Mouse (Mus musculus) C2C12 (cell line): Measurements from ENCODE around the gene Mrpl34. TPM values are rescaled to one million over a fixed set of nuclear protein-coding genes. Genes with fewer than 3 reads are reported as not detected.

Experiments
- H3K27me3 ChIP-seq: one replicate; pipeline ENCODE4 v1.6.1; 2011; ENCODE audit not compliant: control insufficient read depth, insufficient read depth, insufficient read length
- H3K36me3 ChIP-seq: one replicate; pipeline ENCODE4 v1.6.1; 2011; ENCODE audit not compliant: control insufficient read depth, insufficient read depth
- H3K4me3 ChIP-seq: one replicate; pipeline ENCODE4 v1.5.1; 2011; ENCODE audit warnings: mild to moderate bottlenecking, control low read depth; ENCODE audit not compliant: poor library complexity, insufficient read depth, severe bottlenecking
- H3K79me2 ChIP-seq: one replicate; pipeline ENCODE4 v1.6.1; 2011; ENCODE audit not compliant: control insufficient read depth, insufficient read depth
- H3K79me3 ChIP-seq: one replicate; pipeline ENCODE4 v1.6.1; 2011; ENCODE audit warnings: low read depth, control low read depth
- H3ac ChIP-seq: one replicate; pipeline ENCODE3; 2011; ENCODE audit warnings: low read depth; ENCODE audit not compliant: control insufficient read depth, insufficient read length
- CEBPB ChIP-seq: IDR thresholded peaks from one replicate; pipeline ENCODE4 v1.6.1; 2011; ENCODE audit warnings: low read depth, mild to moderate bottlenecking, control low read depth, moderate library complexity
- CTCF ChIP-seq: IDR thresholded peaks from one replicate; pipeline ENCODE4 v1.5.1; 2011; ENCODE audit not compliant: control insufficient read depth, insufficient read depth, insufficient read length
- FOSL1 ChIP-seq: IDR thresholded peaks from one replicate; pipeline ENCODE4 v1.8.0; 2011; ENCODE audit warnings: mild to moderate bottlenecking, low read length; ENCODE audit not compliant: poor library complexity, insufficient read depth, severe bottlenecking
- MAX ChIP-seq: IDR thresholded peaks from one replicate; pipeline ENCODE4 v1.6.1; 2011; ENCODE audit warnings: mild to moderate bottlenecking, control low read depth
- MYOD1 ChIP-seq: IDR thresholded peaks from one replicate; pipeline ENCODE4 v1.6.1; 2011; ENCODE audit warnings: low read depth; ENCODE audit not compliant: control insufficient read depth, insufficient read length
- MYOG ChIP-seq: IDR thresholded peaks from one replicate; pipeline ENCODE4 v1.6.1; 2011; ENCODE audit not compliant: control insufficient read depth, insufficient read length; ENCODE audit errors: extremely low read depth
- USF1 ChIP-seq: IDR thresholded peaks from one replicate; pipeline ENCODE4 v1.6.1; 2011; ENCODE audit warnings: low read depth, mild to moderate bottlenecking, control low read depth, moderate library complexity
- polyA plus RNA-seq: library from polyadenylated mRNA; unstranded; fragments of >200 nt; fragmentation: generic; extraction: Trizol; gene quantifications from one replicate; pipeline ENCODE4 v1.2.1, GENCODE M21; 2012; ENCODE audit warnings: missing spikeins

The Mrpl34 gene
- polyA plus RNA-seq, 1 experiment, result 121 TPM

- H3K27me3 ChIP-seq, result no peaks in the 10 kb centered on the region
- TF ChIP-seq CEBPB, result no peak
- no peak for TF ChIP-seq MYOD1
- no peak for TF ChIP-seq MYOG
- TF ChIP-seq USF1, result no peak
- no peak for TF ChIP-seq FOSL1
- no peak for TF ChIP-seq CTCF
- TF ChIP-seq MAX, result no peak
- H3K79me3 ChIP-seq, result peaks cover 19% of the 10 kb centered on the region
- H3ac ChIP-seq, result no peak overlapping the region
- H3K36me3 ChIP-seq, result peaks cover 10% of the 10 kb centered on the region
- peaks cover 51% of the 10 kb centered on the region for H3K79me2 ChIP-seq
- H3K4me3 ChIP-seq, result no peak overlapping the region
These were observed 974 bp downstream of the Mrpl34 start for GRCm38 (mm10) chr8:71465733-71466132.

- H3K4me3 ChIP-seq, result no peak overlapping the region
- H3ac ChIP-seq, result no peak overlapping the region
- H3K36me3 ChIP-seq, result peaks cover 6% of the 10 kb centered on the region
- peaks cover 21% of the 10 kb centered on the region for H3K79me3 ChIP-seq
- no peaks in the 10 kb centered on the region for H3K27me3 ChIP-seq
- TF ChIP-seq USF1 (no peak), FOSL1 (no peak), MYOD1 (no peak), CEBPB (no peak), MYOG (no peak), CTCF (no peak), MAX (no peak)
- H3K79me2 ChIP-seq, result peaks cover 52% of the 10 kb centered on the region
These were observed 1.4 kb downstream of the Mrpl34 start for GRCm38 (mm10) chr8:71466198-71466597.

- peaks cover 12% of the 10 kb centered on the region for H3K36me3 ChIP-seq
- peaks cover 18% of the 10 kb centered on the region for H3K79me3 ChIP-seq
- H3ac ChIP-seq, result no peak overlapping the region
- H3K27me3 ChIP-seq, result no peaks in the 10 kb centered on the region
- H3K79me2 ChIP-seq, result peaks cover 52% of the 10 kb centered on the region
- no peak overlapping the region for H3K4me3 ChIP-seq
- TF ChIP-seq MAX (no peak), MYOD1 (no peak), MYOG (no peak), CEBPB (no peak), FOSL1 (no peak), USF1 (no peak), CTCF (no peak)
These were observed 2.4 kb downstream of the Mrpl34 start for GRCm38 (mm10) chr8:71467201-71467600.

GRCm38 (mm10) chr8:71468001-71468400 lies 3.2 kb downstream of the Mrpl34 start:
- H3K27me3 ChIP-seq, result no peaks in the 10 kb centered on the region
- no peak for TF ChIP-seq MYOD1
- no peak for TF ChIP-seq CTCF
- TF ChIP-seq MYOG, result no peak
- TF ChIP-seq CEBPB, result no peak
- no peak for TF ChIP-seq MAX
- TF ChIP-seq FOSL1, result no peak
- TF ChIP-seq USF1, result no peak
- peaks cover 15% of the 10 kb centered on the region for H3K36me3 ChIP-seq
- H3K79me2 ChIP-seq, result peaks cover 46% of the 10 kb centered on the region
- H3ac ChIP-seq, result no peak overlapping the region
- H3K4me3 ChIP-seq, result no peak overlapping the region
- H3K79me3 ChIP-seq, result peaks cover 18% of the 10 kb centered on the region

- peaks cover 20% of the 10 kb centered on the region for H3K36me3 ChIP-seq
- peak within 1 kb of the TSS; percentile 83 for H3ac ChIP-seq
- H3K79me3 ChIP-seq, result peaks cover 18% of the 10 kb centered on the region
- H3K4me3 ChIP-seq, result peak within 1 kb of the TSS; percentile 79
- peaks cover 46% of the 10 kb centered on the region for H3K79me2 ChIP-seq
- TF ChIP-seq CEBPB, result no peak
- no peak for TF ChIP-seq MYOG
- no peak for TF ChIP-seq FOSL1
- TF ChIP-seq USF1, result no peak
- no peak for TF ChIP-seq CTCF
- TF ChIP-seq MYOD1, result no peak
- TF ChIP-seq MAX, result no peak
- no peaks in the 10 kb centered on the region for H3K27me3 ChIP-seq
These were observed 4.2 kb downstream of the Mrpl34 start, which contains the start of gene Dda1 for GRCm38 (mm10) chr8:71468916-71469315. Dda1 (plus strand) TSS chr8:71469199.

- H3K79me3 ChIP-seq, result peaks cover 18% of the 10 kb centered on the region
- H3ac ChIP-seq, result peak overlapping the region; percentile 83
- peaks cover 46% of the 10 kb centered on the region for H3K79me2 ChIP-seq
- H3K27me3 ChIP-seq, result no peaks in the 10 kb centered on the region
- no peak for TF ChIP-seq MYOG
- TF ChIP-seq CEBPB, result no peak
- TF ChIP-seq FOSL1, result no peak
- TF ChIP-seq MYOD1, result no peak
- no peak for TF ChIP-seq CTCF
- TF ChIP-seq MAX, result no peak
- no peak for TF ChIP-seq USF1
- H3K36me3 ChIP-seq, result peaks cover 22% of the 10 kb centered on the region
- peak overlapping the region; percentile 79 for H3K4me3 ChIP-seq
These were observed 4.7 kb downstream of the Mrpl34 start for GRCm38 (mm10) chr8:71469411-71469810.
